Mouse (Mus musculus) fibroblast of lung, adult 2 months (primary cell): ENCODE measurements around the gene Adgb.
"Not testable (repeated sequence)": the region's sequence is repeated elsewhere in the genome, so short reads cannot be mapped to it uniquely, and the experiment has no call there.

Source experiments
- DNase-seq: peaks from one replicate; pipeline ENCODE4 v3.0.0-alpha.2; 2011; ENCODE audit warnings: low read depth

Adgb gene

GRCm38 (mm10) chr10:10471961-10472610 is at the start of gene Adgb:
TSS of gene Adgb (minus strand) at chr10:10472326.
- peak; percentile 26 for DNase-seq

GRCm38 (mm10) chr10:10480139-10480538 is 8.0 kb upstream of the Adgb start:
- DNase-seq, result no peak

GRCm38 (mm10) chr10:10477429-10477828 is 5.3 kb upstream of the Adgb start:
- not testable (repeated sequence) for DNase-seq

GRCm38 (mm10) chr10:10476956-10477355 is 4.8 kb upstream of the Adgb start:
- DNase-seq, result no peak

GRCm38 (mm10) chr10:10476549-10476948 is 4.4 kb upstream of the Adgb start:
- DNase-seq, result no peak

DNA sequence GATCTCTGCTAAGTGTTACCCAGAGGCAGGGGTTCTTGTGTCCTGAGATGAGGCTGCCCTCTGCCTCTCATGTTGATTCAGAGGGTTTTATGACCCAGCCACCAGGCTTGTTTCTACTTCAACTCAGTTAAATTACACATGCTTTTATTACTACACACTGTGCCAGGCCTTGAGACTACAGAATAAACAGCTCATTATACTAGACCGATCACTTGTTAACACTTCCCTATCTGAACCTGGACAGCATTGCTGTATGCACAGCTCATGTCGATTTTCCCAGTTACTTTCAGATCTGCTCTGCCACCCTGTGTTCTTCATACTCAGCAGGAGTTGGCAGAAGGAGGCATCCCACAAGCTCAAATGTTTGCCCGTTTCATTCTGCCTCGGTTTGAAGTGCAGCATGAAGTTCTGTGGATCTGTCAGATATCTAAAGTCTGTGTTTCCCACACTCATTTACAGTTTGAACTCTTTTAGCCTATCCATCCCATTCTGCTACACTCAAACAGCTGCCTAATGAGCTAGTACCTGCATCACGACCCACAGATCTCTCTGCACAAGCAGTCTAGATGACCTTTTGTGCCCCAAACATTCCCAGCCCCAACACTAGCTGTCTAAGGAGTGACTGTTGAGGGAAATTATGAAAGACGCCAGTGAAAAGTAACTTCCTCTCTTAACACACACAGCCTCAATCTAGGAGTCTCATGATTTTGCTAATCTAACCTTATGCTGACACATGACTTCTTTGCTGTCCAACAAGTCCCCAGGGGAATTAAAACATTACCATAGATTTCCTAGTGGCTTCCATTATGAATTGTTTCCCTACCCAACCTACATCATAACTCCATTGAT is 3.2 kb downstream of the Adgb start:
- DNase-seq, result no peak

DNA sequence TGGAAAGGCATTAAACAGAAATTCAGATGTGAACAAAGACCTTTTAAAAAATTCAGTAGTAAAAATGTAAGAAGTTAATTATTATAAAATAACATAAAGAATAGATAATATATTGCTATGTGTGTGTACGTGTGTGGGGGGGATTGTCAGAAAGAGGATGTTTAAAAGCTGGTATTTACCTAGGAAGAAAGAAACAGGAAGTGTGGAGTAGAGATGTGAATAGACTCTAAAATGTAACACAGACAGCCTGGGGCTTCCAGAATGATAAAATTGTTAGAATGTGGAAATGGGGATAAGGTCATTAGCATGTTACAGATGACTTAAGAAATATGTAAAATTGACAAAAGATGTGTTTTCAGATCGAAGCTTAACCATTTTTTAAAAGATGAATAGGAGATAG is 12.0 kb downstream of the Adgb start:
- no peak for DNase-seq

- no peak for DNase-seq
Observed at GRCm38 (mm10) chr10:10456991-10457390, 15.1 kb downstream of the Adgb start.

GRCm38 (mm10) chr10:10449067-10449466 is 23.1 kb downstream of the Adgb start:
- DNase-seq, result peak; percentile 67

- DNase-seq, result no peak
Observed at GRCm38 (mm10) chr10:10444841-10445466, 27.2 kb downstream of the Adgb start.

- no peak for DNase-seq
Observed at GRCm38 (mm10) chr10:10443558-10443957, 28.6 kb downstream of the Adgb start.

GRCm38 (mm10) chr10:10435014-10435413 is 37.1 kb downstream of the Adgb start:
- DNase-seq, result no peak

- DNase-seq, result no peak
Observed at GRCm38 (mm10) chr10:10429635-10430034, 42.5 kb downstream of the Adgb start.

DNA sequence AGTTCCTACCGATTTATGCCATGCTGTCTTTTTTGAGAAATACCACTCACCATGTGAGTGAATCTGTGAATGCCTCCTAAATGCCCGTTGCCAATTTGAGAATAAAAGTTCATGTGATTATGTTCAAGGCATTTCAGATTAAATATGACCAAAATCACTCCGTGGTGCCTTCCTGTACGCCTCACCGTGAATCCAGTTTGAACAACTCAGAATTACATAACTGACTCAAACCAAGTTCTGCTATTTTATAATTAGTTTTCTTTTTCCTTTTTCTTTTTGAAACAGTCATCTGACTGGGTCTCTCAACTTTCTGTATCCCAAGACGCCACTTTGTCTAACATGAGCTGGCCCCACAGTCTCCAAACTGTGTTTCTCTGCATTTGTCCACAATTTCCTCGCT is 43.1 kb downstream of the Adgb start:
- no peak for DNase-seq

- DNase-seq, result no peak
Observed at GRCm38 (mm10) chr10:10424383-10424782, 47.7 kb downstream of the Adgb start.

DNA sequence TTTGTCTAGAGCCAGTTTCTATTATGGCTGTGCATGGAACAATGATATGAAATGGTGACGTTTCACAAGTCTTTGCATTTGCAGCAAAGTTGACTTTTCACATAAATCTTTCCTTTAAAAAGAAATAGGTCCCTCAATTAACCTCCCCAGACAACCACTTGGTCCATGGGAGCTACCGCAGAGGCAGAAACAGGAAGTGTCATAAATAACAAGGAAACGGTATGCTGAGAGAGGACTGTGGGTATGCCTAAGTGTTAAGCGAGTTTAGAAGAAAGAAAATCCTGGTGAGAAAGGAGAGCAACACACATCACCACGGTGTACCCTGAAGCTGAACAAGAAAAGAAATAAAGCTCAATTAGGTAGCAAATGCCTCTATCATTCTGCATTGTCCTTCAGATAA is 61.1 kb downstream of the Adgb start:
- no peak for DNase-seq

DNA sequence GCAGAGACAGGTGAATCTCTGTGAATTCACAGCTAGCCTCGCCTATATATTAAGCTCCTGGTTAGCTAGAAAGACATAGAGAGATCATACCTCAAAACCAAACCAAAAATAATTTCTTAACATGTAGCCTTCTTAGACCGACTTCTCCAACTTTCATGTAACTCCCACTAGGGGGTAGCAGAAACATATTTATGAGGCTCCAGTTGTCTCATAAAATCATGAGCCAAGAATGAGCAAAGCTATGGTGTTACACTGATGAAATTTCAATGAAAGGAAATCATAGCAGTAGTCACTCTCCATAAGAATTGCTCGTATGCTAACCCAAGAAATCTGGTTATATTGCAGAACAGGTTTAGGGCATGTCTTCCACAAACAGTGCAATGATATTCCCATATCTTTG is 64.0 kb downstream of the Adgb start:
- DNase-seq, result peak; percentile 35

DNA sequence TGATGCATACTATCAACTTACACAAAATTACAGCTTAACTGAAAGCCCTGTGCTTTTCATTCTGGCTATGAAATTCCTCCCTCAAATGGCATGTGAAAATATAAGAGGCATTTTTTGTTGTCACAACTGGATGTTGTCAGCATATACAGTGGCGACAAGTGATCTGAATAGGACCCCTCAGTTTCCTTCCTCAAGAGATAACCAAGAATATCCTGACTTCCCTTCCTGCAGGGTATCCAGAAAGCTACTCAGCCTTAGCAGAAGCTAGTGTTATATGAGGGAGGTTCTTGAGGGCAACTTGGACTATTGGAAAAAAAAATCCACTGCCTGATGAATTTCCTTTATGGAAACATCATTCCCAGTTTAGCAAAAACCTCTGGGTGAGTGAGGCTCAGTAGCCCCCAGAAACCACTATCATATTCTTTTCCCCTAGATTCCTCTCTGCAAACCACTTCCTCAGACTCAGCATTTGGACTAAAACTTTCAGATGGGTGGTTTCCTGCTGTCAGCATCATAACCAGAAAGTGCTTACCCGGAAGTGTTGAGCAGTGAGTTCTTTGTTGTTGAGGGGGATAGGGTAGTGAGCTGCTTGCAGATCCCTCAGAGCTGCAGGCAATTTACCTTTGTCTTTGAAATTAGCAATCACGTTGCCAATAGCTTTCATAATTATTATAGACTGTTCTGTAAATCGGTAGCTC is 76.2 kb downstream of the Adgb start:
- DNase-seq, result no peak

GRCm38 (mm10) chr10:10374629-10375028 is 97.5 kb downstream of the Adgb start:
- DNase-seq, result no peak

- no peak for DNase-seq
Observed at GRCm38 (mm10) chr10:10364025-10364424, 108.1 kb downstream of the Adgb start.

GRCm38 (mm10) chr10:10355605-10356227 is 116.4 kb downstream of the Adgb start:
- DNase-seq, result peak; percentile 12

GRCm38 (mm10) chr10:10352184-10352583 is 119.9 kb downstream of the Adgb start:
- DNase-seq, result no peak
